Mouse (Mus musculus) kidney, adult 2 months (tissue): Measurements from ENCODE around the gene Got1.

ENCODE experiments used
- CTCF ChIP-seq: fragments of 200-500 bp; conservative IDR thresholded peaks from 2 replicates; pipeline ENCODE4 v1.5.1; 2011; ENCODE audit warnings: low read depth, mild to moderate bottlenecking, control low read depth, low read length, moderate library complexity, mixed read lengths; ENCODE audit not compliant: insufficient read depth, insufficient read length
- POLR2A ChIP-seq: fragments of 200-500 bp; IDR thresholded peaks from one replicate; pipeline ENCODE4 v1.6.1; 2011; ENCODE audit warnings: low read depth, low read length, control low read depth

DNA sequence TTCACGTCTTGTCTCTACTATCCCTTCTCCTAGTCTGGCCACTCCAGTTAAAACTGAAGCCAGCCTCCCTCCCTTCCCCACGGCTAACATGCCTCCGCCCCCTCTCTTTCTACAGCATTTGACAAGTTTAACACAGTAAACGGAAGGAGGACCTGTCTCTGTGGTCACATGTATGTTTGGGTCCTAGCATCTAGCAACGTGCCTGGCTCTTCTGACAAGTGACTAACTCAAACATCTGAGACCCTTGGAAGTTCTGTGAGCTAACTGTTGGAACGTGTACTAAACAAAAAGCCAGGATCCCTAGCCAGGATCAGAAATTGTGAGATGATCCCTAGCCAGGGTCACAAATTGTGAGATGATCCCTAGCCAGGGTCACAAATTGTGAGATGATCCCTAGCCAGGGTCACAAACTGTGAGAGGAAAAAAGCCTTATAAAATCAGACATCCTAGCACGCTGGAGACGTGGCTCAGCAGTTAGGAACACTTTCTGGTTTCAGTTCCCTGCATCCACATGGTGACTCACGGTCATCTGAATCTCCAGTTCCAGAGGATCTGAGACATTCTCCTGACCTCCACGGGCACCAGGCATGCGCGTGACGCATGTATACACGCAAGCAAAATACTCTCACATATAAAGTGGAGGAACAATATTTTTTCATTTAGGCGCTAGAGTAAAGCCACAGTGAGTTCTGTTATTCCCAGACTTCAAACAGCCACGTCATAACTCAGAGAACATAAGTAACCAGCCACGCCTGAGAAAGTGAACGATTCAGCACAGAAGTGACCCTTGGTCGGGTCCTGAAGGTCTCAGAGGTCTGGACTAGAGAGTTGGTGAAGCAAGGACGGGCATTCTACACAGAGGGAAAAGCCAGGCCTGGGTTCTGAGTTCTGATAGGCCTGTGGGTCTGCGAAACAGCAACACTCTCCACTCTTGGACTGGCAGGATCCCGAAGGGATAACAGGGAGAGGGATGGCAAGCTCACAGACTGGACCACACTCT, 12.5 kb downstream of the Got1 start:
- TF ChIP-seq POLR2A, result no peak
- TF ChIP-seq CTCF, result no peak
